Mouse (Mus musculus) heart, postnatal 0 days (tissue): ENCODE data around the gene Cyp2c37. TPM values are rescaled to one million over a fixed set of nuclear protein-coding genes. Genes with fewer than 3 reads are reported as not detected.
"Not testable (repeated sequence)": the region's sequence is repeated elsewhere in the genome, so short reads cannot be mapped to it uniquely, and the experiment has no call there.

Experiments
- ATAC-seq: fragments of 200-750 bp; cut with Nextera tagmentation; 2 replicates; pipeline ENCODE4 v1.8.0; 2017; ENCODE audit warnings: low read depth, moderate number of reproducible peaks, moderate library complexity; ENCODE audit not compliant: insufficient read depth
- DNase-seq: peaks from one replicate; pipeline ENCODE4 v3.0.0-alpha.2; 2016; ENCODE audit warnings: low spot score
- H3K27ac ChIP-seq: fragments of 300-500 bp; sonication (generic); 2 replicates; pipeline ENCODE4 v1.5.1; 2014; ENCODE audit warnings: low read depth, mild to moderate bottlenecking
- H3K27me3 ChIP-seq: fragments of 300-500 bp; sonication (generic); 2 replicates; pipeline ENCODE4 v1.6.1; 2014; ENCODE audit warnings: low read length, mixed read lengths; ENCODE audit not compliant: control insufficient read depth, insufficient read depth
- H3K36me3 ChIP-seq: fragments of 300-500 bp; sonication (generic); replicated peaks from 2 replicates; pipeline ENCODE4 v1.6.1; 2014; ENCODE audit warnings: low read length, mixed read lengths; ENCODE audit not compliant: control insufficient read depth, insufficient read depth
- H3K4me1 ChIP-seq: fragments of 300-500 bp; sonication (generic); 2 replicates; pipeline ENCODE4 v1.6.1; 2014; ENCODE audit warnings: antibody characterized with exemption; ENCODE audit not compliant: control insufficient read depth, insufficient read depth
- H3K4me2 ChIP-seq: fragments of 300-500 bp; sonication (generic); 2 replicates; pipeline ENCODE4 v1.6.1; 2014; ENCODE audit warnings: low read depth, mild to moderate bottlenecking, low read length, moderate library complexity
- H3K4me3 ChIP-seq: fragments of 300-500 bp; sonication (generic); 2 replicates; pipeline ENCODE4 v1.5.1; 2014; ENCODE audit warnings: low read depth, low read length
- H3K9ac ChIP-seq: fragments of 300-500 bp; sonication (generic); replicated peaks from 2 replicates; pipeline ENCODE4 v1.6.1; 2014; ENCODE audit warnings: low read depth, low read length, mixed read lengths
- H3K9me3 ChIP-seq: fragments of 300-500 bp; sonication (generic); replicated peaks from 2 replicates; pipeline ENCODE4 v1.6.1; 2016; ENCODE audit warnings: low read length; ENCODE audit not compliant: control insufficient read depth
- CTCF ChIP-seq: IDR thresholded peaks from 2 replicates; pipeline ENCODE4 v1.5.1; 2016; ENCODE audit warnings: antibody characterized with exemption, control low read depth, low read depth
- EP300 ChIP-seq: IDR thresholded peaks from 2 replicates; pipeline ENCODE4 v1.6.1; 2016; ENCODE audit warnings: antibody characterized with exemption, low read depth
- WGBS: fragments of 180-500 bp; shearing (Covaris S2); extraction: QIAGEN DNeasy Blood & Tissue Kit; methylation state at CpG from one replicate; pipeline ENCODE4 v1.1.7; 2014; 5-methylcytosine and 5-hydroxymethylcytosine counted together
- polyA plus RNA-seq: library from polyadenylated mRNA; unstranded; fragments of >200 nt; fragmentation: Nextera tagmentation; extraction: Ambion mirVana; gene quantifications from 2 replicates; pipeline ENCODE4 v1.2.1, GENCODE M21; 2015
- total RNA-seq: library from RNA; depleted of rRNA; stranded (reverse); fragments of >200 nt; gene quantifications from 2 replicates; pipeline ENCODE4 v1.2.3, GENCODE M21; 2014; ENCODE audit warnings: low replicate concordance; rRNA removed

The Cyp2c37 gene
- total RNA-seq (not detected in 2 replicates), polyA plus RNA-seq (not detected in 2 replicates)

GRCm38 (mm10) chr19:39992140-39992539 is at the start of gene Cyp2c37:
TSS of gene Cyp2c37 (plus strand) at chr19:39992424.
- H3K9ac ChIP-seq, H3K27ac ChIP-seq, H3K4me3 ChIP-seq, H3K36me3 ChIP-seq, H3K4me2 ChIP-seq, H3K9me3 ChIP-seq, H3K4me1 ChIP-seq, DNase-seq, ATAC-seq, H3K27me3 ChIP-seq: not testable (repeated sequence)
- WGBS = 95% methylated on average over 1 of the region's 1 CpGs

- H3K4me1 ChIP-seq, ATAC-seq, DNase-seq: not testable (repeated sequence)
Observed at GRCm38 (mm10) chr19:39960861-39961260, 31.4 kb upstream of the Cyp2c37 start.

GRCm38 (mm10) chr19:39971096-39971495 is 21.1 kb upstream of the Cyp2c37 start:
- ATAC-seq, H3K4me2 ChIP-seq: not testable (repeated sequence)

More at GRCm38 (mm10) chr19:39960861-39961260, 31.4 kb upstream of the Cyp2c37 start:
- H3K4me2 ChIP-seq, H3K9ac ChIP-seq, H3K36me3 ChIP-seq, H3K9me3 ChIP-seq, H3K4me3 ChIP-seq, H3K27me3 ChIP-seq, H3K27ac ChIP-seq: not testable (repeated sequence)

GRCm38 (mm10) chr19:39989471-39989870 is 2.8 kb upstream of the Cyp2c37 start:
- TF ChIP-seq EP300 = no peak
- TF ChIP-seq CTCF = no peak
- Histone ChIP-seq H3K9ac (no peak overlapping the region), H3K36me3 (no peaks in the 10 kb centered on the region), H3K27me3 (no peaks in the 10 kb centered on the region), H3K4me1 (no peaks in the 10 kb centered on the region), H3K27ac (no peak overlapping the region), H3K9me3 (no peaks in the 10 kb centered on the region), H3K4me3 (no peak overlapping the region), H3K4me2 (no peak overlapping the region)
- DNase-seq (no peak), ATAC-seq (no peak)
- 44% methylated on average over 2 of the region's 2 CpGs for WGBS

More at GRCm38 (mm10) chr19:39971096-39971495, 21.1 kb upstream of the Cyp2c37 start:
- DNase-seq, H3K4me3 ChIP-seq, H3K27ac ChIP-seq, H3K4me1 ChIP-seq, H3K27me3 ChIP-seq, H3K36me3 ChIP-seq, H3K9ac ChIP-seq: not testable (repeated sequence)
- H3K9me3 ChIP-seq = 0 out of 2 replicates have a peak, but pooled peaks cover 11% of the 10 kb centered on the region
- 78% methylated on average over 3 of the region's 3 CpGs for WGBS

Other genes with a start within 250 kb of the Cyp2c37 start
- gene Cyp2c40, start 179.6 kb upstream of the Cyp2c37 start, total RNA-seq = not detected in 2 replicates
- not detected in 2 replicates for gene Cyp2c40, start 179.6 kb upstream of the Cyp2c37 start, polyA plus RNA-seq
- gene Cyp2c69, start 105.6 kb upstream of the Cyp2c37 start, total RNA-seq = not detected in 2 replicates
- gene Cyp2c69, start 105.6 kb upstream of the Cyp2c37 start, polyA plus RNA-seq = not detected in 2 replicates
- not detected in 2 replicates for gene Cyp2c54, start 81.4 kb downstream of the Cyp2c37 start, total RNA-seq
- not detected in 2 replicates for gene Cyp2c54, start 81.4 kb downstream of the Cyp2c37 start, polyA plus RNA-seq
- gene Cyp2c50, start 97.3 kb downstream of the Cyp2c37 start, total RNA-seq = not detected in 2 replicates
- gene Cyp2c50, start 97.3 kb downstream of the Cyp2c37 start, polyA plus RNA-seq = not detected in 2 replicates
- gene Cyp2c70, start 194.9 kb downstream of the Cyp2c37 start, total RNA-seq = not detected in 2 replicates
- gene Cyp2c70, start 194.9 kb downstream of the Cyp2c37 start, polyA plus RNA-seq = not detected in 2 replicates